Mouse (Mus musculus): ENCODE results near the gene Lgals3bp.
"Not testable (repeated sequence)": the region's sequence is repeated elsewhere in the genome, so short reads cannot be mapped to it uniquely, and the experiment has no call there.

GRCm38 (mm10) chr11:118387816-118388215 is 14.1 kb downstream of the Lgals3bp start:
- TF ChIP-seq CTCF (IDR thresholded peaks at IDR 0.05; ENCODE audit: low read depth, low read length); POLR2A (IDR thresholded peaks at IDR 0.05; ENCODE audit: insufficient read depth, low read length): not testable (repeated sequence)

Data from ES-Bruce4 (cell line).